Mouse (Mus musculus) liver, embryonic 14.5 days (tissue): ENCODE data around the gene 1700125H20Rik.

ENCODE experiments used
- CTCF ChIP-seq: IDR thresholded peaks from 2 replicates; pipeline ENCODE4 v1.5.1; 2016; ENCODE audit warnings: antibody characterized with exemption, low read depth, control low read depth
- EP300 ChIP-seq: IDR thresholded peaks from 2 replicates; pipeline ENCODE4 v1.6.1; 2016; ENCODE audit warnings: antibody characterized with exemption, low read depth

- TF ChIP-seq EP300, result no peak
- TF ChIP-seq CTCF, result no peak
These were observed 38.7 kb upstream of the 1700125H20Rik start for GRCm38 (mm10) chr11:85131542-85131941.
